Mouse (Mus musculus) CH12.LX (cell line): ENCODE measurements around the gene Clmn. TPM values are rescaled to one million over a fixed set of nuclear protein-coding genes. Genes with fewer than 3 reads are reported as not detected.
A peak's percentile ranks its signal among the peaks of the same experiment; 100 is the strongest.

Experiments used
- DNase-seq: peaks from one replicate; pipeline ENCODE4 v3.0.0-alpha.2; 2013; ENCODE audit errors: extremely low read depth
- H3K27ac ChIP-seq: 2 replicates; pipeline ENCODE4 v1.5.1; 2012; ENCODE audit warnings: low read depth, mild to moderate bottlenecking, control low read depth, moderate library complexity; ENCODE audit not compliant: insufficient read depth
- H3K27me3 ChIP-seq: replicated peaks from 2 replicates; pipeline ENCODE3; 2012; ENCODE audit warnings: inconsistent platforms
- H3K36me3 ChIP-seq, 2 experiments: replicated peaks in 1 of 2; 2 replicates each; pipeline versions ENCODE3 to v1.6.1; 2012; ENCODE audit warnings: inconsistent platforms in 1 of 2, low read length in 1 of 2, mild to moderate bottlenecking in 1 of 2, mixed read lengths in 1 of 2, moderate library complexity in 1 of 2; ENCODE audit not compliant: control insufficient read depth in 1 of 2, insufficient read depth in 1 of 2
- H3K4me1 ChIP-seq, 2 experiments: 2 replicates each; pipeline ENCODE4 v1.6.1; 2012; ENCODE audit warnings: inconsistent platforms in 1 of 2, moderate library complexity in 1 of 2; ENCODE audit not compliant: insufficient read depth in 2 of 2, control insufficient read depth in 1 of 2
- H3K4me2 ChIP-seq: 2 replicates; pipeline ENCODE4 v1.6.1; 2012; ENCODE audit warnings: low read depth, mild to moderate bottlenecking, control low read depth; ENCODE audit not compliant: poor library complexity, insufficient read depth, severe bottlenecking
- H3K4me3 ChIP-seq, 3 experiments: fragments of 150-350 bp in 1 of 3; sonication (generic) in 1 of 3; replicated peaks in 1 of 3; 2 replicates each; pipeline versions ENCODE3 to v1.5.1; 2011 to 2012; ENCODE audit warnings: low read depth in 2 of 3, low read length in 2 of 3, mild to moderate bottlenecking in 2 of 3, moderate library complexity in 2 of 3, control low read depth in 1 of 3, improper control_type of control experiment in 1 of 3, inconsistent platforms in 1 of 3, mixed read lengths in 1 of 3; ENCODE audit not compliant: poor library complexity in 1 of 3
- H3K79me2 ChIP-seq: replicated peaks from 2 replicates; pipeline ENCODE4 v1.6.1; 2012; ENCODE audit warnings: mild to moderate bottlenecking, moderate library complexity; ENCODE audit not compliant: control insufficient read depth, poor library complexity, insufficient read depth, severe bottlenecking; ENCODE audit errors: extremely low read depth
- H3K9ac ChIP-seq: 2 replicates; pipeline ENCODE4 v1.6.1; 2012; ENCODE audit warnings: low read depth, mild to moderate bottlenecking, control low read depth, moderate library complexity; ENCODE audit not compliant: insufficient read depth
- H3K9me3 ChIP-seq: replicated peaks from 2 replicates; pipeline ENCODE3; 2012; ENCODE audit warnings: low read length, inconsistent platforms, mixed read lengths
- CTCF ChIP-seq, 2 experiments: IDR thresholded peaks in 1 of 2; conservative IDR thresholded peaks in 1 of 2; 2 replicates each; pipeline ENCODE4 v1.5.1; 2011 to 2012; ENCODE audit warnings: low read depth in 2 of 2, low read length in 2 of 2, improper control_type of control experiment in 1 of 2, inconsistent platforms in 1 of 2, mild to moderate bottlenecking in 1 of 2, moderate library complexity in 1 of 2
- EP300 ChIP-seq: IDR thresholded peaks from 2 replicates; pipeline ENCODE4 v1.6.1; 2011; ENCODE audit warnings: low read length, improper control_type of control experiment
- ETS1 ChIP-seq: conservative IDR thresholded peaks from 2 replicates; pipeline ENCODE4 v1.6.1; 2012; ENCODE audit warnings: low read depth, mild to moderate bottlenecking, inconsistent platforms, low read length, improper control_type of control experiment, moderate library complexity
- HCFC1 ChIP-seq: IDR thresholded peaks from 2 replicates; pipeline ENCODE4 v1.6.1; 2012; ENCODE audit warnings: low read depth, mild to moderate bottlenecking, inconsistent platforms, low read length, improper control_type of control experiment
- IRF4 ChIP-seq: IDR thresholded peaks from 2 replicates; pipeline ENCODE4 v1.6.1; 2014; ENCODE audit warnings: low read depth, mild to moderate bottlenecking, inconsistent platforms, low read length, improper control_type of control experiment
- JUN ChIP-seq: IDR thresholded peaks from 2 replicates; pipeline ENCODE4 v1.6.1; 2011; ENCODE audit warnings: low read depth, mild to moderate bottlenecking, low read length, improper control_type of control experiment, moderate library complexity; ENCODE audit not compliant: insufficient read depth
- MAFK ChIP-seq: IDR thresholded peaks from 2 replicates; pipeline ENCODE4 v1.6.1; 2011; ENCODE audit warnings: low read length, improper control_type of control experiment; ENCODE audit not compliant: insufficient replicate concordance
- MAX ChIP-seq: IDR thresholded peaks from 2 replicates; pipeline ENCODE4 v1.6.1; 2011; ENCODE audit warnings: low read length, improper control_type of control experiment
- MAZ ChIP-seq: IDR thresholded peaks from 2 replicates; pipeline ENCODE4 v1.6.1; 2012; ENCODE audit warnings: low read depth, mild to moderate bottlenecking, inconsistent platforms, low read length, improper control_type of control experiment, moderate library complexity
- MEF2A ChIP-seq: IDR thresholded peaks from 2 replicates; pipeline ENCODE4 v1.6.1; 2014; ENCODE audit warnings: low read depth, mild to moderate bottlenecking, inconsistent platforms, low read length, improper control_type of control experiment, borderline replicate concordance
- MXI1 ChIP-seq: IDR thresholded peaks from 2 replicates; pipeline ENCODE4 v1.6.1; 2011; ENCODE audit warnings: mild to moderate bottlenecking, low read depth, low read length, improper control_type of control experiment
- NRF1 ChIP-seq: IDR thresholded peaks from 2 replicates; pipeline ENCODE4 v1.6.1; 2014; ENCODE audit warnings: low read depth, mild to moderate bottlenecking, inconsistent platforms, low read length, improper control_type of control experiment, moderate library complexity
- RAD21 ChIP-seq: IDR thresholded peaks from 2 replicates; pipeline ENCODE4 v1.6.1; 2011; ENCODE audit warnings: low read depth, mild to moderate bottlenecking, low read length, improper control_type of control experiment, moderate library complexity
- SIN3A ChIP-seq: IDR thresholded peaks from 2 replicates; pipeline ENCODE4 v1.6.1; 2012; ENCODE audit warnings: low read length, improper control_type of control experiment, inconsistent platforms
- SMC3 ChIP-seq: IDR thresholded peaks from 2 replicates; pipeline ENCODE4 v1.6.1; 2011; ENCODE audit warnings: low read depth, low read length, improper control_type of control experiment
- TCF12 ChIP-seq: IDR thresholded peaks from 2 replicates; pipeline ENCODE4 v1.6.1; 2014; ENCODE audit warnings: low read depth, mild to moderate bottlenecking, inconsistent platforms, low read length, improper control_type of control experiment
- ZC3H11A ChIP-seq: IDR thresholded peaks from 2 replicates; pipeline ENCODE4 v1.6.1; 2012; ENCODE audit warnings: low read depth, mild to moderate bottlenecking, inconsistent platforms, low read length, improper control_type of control experiment
- dilution Hi-C: fragments of 300-500 bp; cut with MboI; formaldehyde crosslinking; loops from 2 replicates; pipeline ENCODE4 v1.14.3; 2020; ENCODE audit warnings: low sequenced_read_pairs; ENCODE audit not compliant: extremely low pct_unique_long_range_greater_than_20kb, extremely low pct_ligation_motif_present
- in situ Hi-C: fragments of 300-500 bp; cut with MboI; formaldehyde crosslinking; loops from 3 replicates; pipeline ENCODE4 v1.14.3; 2019; ENCODE audit warnings: low sequenced_read_pairs, low pct_ligation_motif_present, low pct_unique_long_range_greater_than_20kb, mixed read lengths
- polyA plus RNA-seq: library from polyadenylated mRNA; unstranded; fragments of >175 nt; gene quantifications from 2 replicates; pipeline ENCODE4 v1.2.1, GENCODE M21; 2012; ENCODE audit warnings: low read depth; ENCODE audit not compliant: insufficient read length
- total RNA-seq, 2 experiments: library from RNA; depleted of rRNA; stranded (reverse); fragments of 300-350 nt in 1 of 2; fragments of >200 nt in 1 of 2; gene quantifications; 2 replicates each; pipeline ENCODE4 v1.2.3; 2012 to 2014

Gene Clmn
- total and polyA plus RNA-seq, 3 experiments, result not detected

- H3K9ac ChIP-seq, result no peak overlapping the region
Measured at GRCm38 (mm10) chr12:104823722-104824121, 41.2 kb downstream of the Clmn start.

GRCm38 (mm10) chr12:104822838-104823599 is 41.9 kb downstream of the Clmn start:
- Histone ChIP-seq H3K4me3 (no peak overlapping the region), H3K4me2 (no peak overlapping the region), H3K79me2 (no peaks in the 10 kb centered on the region), H3K27me3 (peaks cover 51% of the 10 kb centered on the region), H3K27ac (no peak overlapping the region), H3K9me3 (peaks cover 3% of the 10 kb centered on the region), H3K36me3 (no peaks in the 10 kb centered on the region), H3K9ac (no peak overlapping the region), H3K4me1 (peaks cover 0 to 2% of the 10 kb centered on the region in 2 experiments; a peak in 1 of 4 replicates)
- dilution Hi-C loops (no loop called here), in situ Hi-C loops (loop anchor here (5.0 kb wide), 1 partner anchor 114 kb away; no protein-coding TSS in a partner anchor)
- peak in 1 of 2 experiments; percentile 49; a peak in 2 of 4 replicates for TF ChIP-seq CTCF (conservative IDR thresholded peaks at IDR 0.05 in 1 of 2, IDR thresholded peaks at IDR 0.05 in 1 of 2; ENCODE audit: low read depth in 2 of 2, low read length in 2 of 2)
- TF ChIP-seq RAD21, result peak; percentile 15
- no peak for TF ChIP-seq MAX
- no peak for DNase-seq

More at GRCm38 (mm10) chr12:104823722-104824121, 41.2 kb downstream of the Clmn start:
- Histone ChIP-seq H3K79me2 (no peaks in the 10 kb centered on the region), H3K9me3 (peaks cover 3% of the 10 kb centered on the region), H3K36me3 (no peaks in the 10 kb centered on the region), H3K4me3 (no peak overlapping the region), H3K27ac (no peak overlapping the region), H3K4me1 (peaks cover 0 to 2% of the 10 kb centered on the region in 2 experiments; a peak in 1 of 4 replicates), H3K4me2 (no peak overlapping the region), H3K27me3 (peaks cover 52% of the 10 kb centered on the region)
- in situ Hi-C loops (loop anchor here (5.0 kb wide), 1 partner anchor 114 kb away; no protein-coding TSS in a partner anchor), dilution Hi-C loops (no loop called here)
- TF ChIP-seq MAZ (no peak), MXI1 (no peak), EP300 (no peak), JUN (no peak), TCF12 (no peak), ETS1 (no peak), ZC3H11A (no peak), MAFK (no peak), SIN3A (no peak), SMC3 (no peak), NRF1 (no peak), MEF2A (no peak), IRF4 (no peak), CTCF (conservative IDR thresholded peaks at IDR 0.05 in 1 of 2, IDR thresholded peaks at IDR 0.05 in 1 of 2; ENCODE audit: low read depth in 2 of 2, low read length in 2 of 2) (no peak), MAX (no peak), HCFC1 (no peak)
- DNase-seq, result no peak
